Mouse (Mus musculus) cortical plate, adult 2 months (tissue): ENCODE measurements around the gene Bhlha15. TPM values are rescaled to one million over a fixed set of nuclear protein-coding genes. Genes with fewer than 3 reads are reported as not detected.

Experiments
- H3K27ac ChIP-seq: fragments of 200-500 bp; 2 replicates; pipeline ENCODE4 v1.5.1; 2012; ENCODE audit warnings: low read length, control low read depth, inconsistent platforms; ENCODE audit not compliant: insufficient read depth
- H3K4me1 ChIP-seq: fragments of 200-500 bp; 2 replicates; pipeline ENCODE4 v1.6.1; 2011; ENCODE audit warnings: low read length; ENCODE audit not compliant: control insufficient read depth, insufficient read depth
- H3K4me3 ChIP-seq: fragments of 200-500 bp; 2 replicates; pipeline ENCODE4 v1.5.1; 2011; ENCODE audit warnings: mild to moderate bottlenecking, low read length, control low read depth; ENCODE audit not compliant: insufficient read depth
- CTCF ChIP-seq: fragments of 200-500 bp; IDR thresholded peaks from 2 replicates; pipeline ENCODE4 v1.5.1; 2011; ENCODE audit warnings: mild to moderate bottlenecking, control low read depth, low read length; ENCODE audit not compliant: insufficient read depth; ENCODE audit errors: extremely low read depth
- POLR2A ChIP-seq: fragments of 200-500 bp; IDR thresholded peaks from 2 replicates; pipeline ENCODE4 v1.6.1; 2011; ENCODE audit warnings: mild to moderate bottlenecking, low read length, control low read depth; ENCODE audit not compliant: insufficient read depth; ENCODE audit errors: extremely low read depth
- polyA plus RNA-seq: library from polyadenylated mRNA; depleted of rRNA; stranded (reverse); fragments of >200 nt; gene quantifications from 2 replicates; pipeline ENCODE4 v1.2.3, GENCODE M21; 2012

The Bhlha15 gene
- polyA plus RNA-seq, 1 experiment, result 0.08 TPM

DNA sequence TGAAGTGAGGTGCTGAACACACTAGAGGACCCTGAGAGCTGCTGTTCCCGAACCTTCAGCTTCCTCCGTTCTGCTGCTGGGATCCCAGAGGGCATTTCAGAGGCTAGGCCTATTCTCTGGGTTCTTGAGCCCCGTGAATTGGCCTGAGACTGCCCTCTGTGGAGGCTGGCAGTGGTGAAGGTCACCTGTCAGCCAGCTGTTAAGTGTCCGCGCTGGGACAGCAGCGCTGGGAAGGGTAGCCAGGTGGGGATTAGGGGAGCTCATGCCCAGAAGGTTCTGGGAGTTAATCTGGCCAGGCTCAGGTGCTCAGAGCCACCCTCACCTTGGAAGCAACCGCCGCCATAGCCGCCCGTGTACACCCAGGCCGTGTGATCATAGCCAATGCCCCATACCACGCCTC lies 14.2 kb downstream of the Bhlha15 start:
- no peaks in the 10 kb centered on the region for H3K4me1 ChIP-seq
- TF ChIP-seq CTCF (no peak), POLR2A (no peak)
- H3K4me3 ChIP-seq, result no peak overlapping the region
- H3K27ac ChIP-seq, result no peak overlapping the region

DNA sequence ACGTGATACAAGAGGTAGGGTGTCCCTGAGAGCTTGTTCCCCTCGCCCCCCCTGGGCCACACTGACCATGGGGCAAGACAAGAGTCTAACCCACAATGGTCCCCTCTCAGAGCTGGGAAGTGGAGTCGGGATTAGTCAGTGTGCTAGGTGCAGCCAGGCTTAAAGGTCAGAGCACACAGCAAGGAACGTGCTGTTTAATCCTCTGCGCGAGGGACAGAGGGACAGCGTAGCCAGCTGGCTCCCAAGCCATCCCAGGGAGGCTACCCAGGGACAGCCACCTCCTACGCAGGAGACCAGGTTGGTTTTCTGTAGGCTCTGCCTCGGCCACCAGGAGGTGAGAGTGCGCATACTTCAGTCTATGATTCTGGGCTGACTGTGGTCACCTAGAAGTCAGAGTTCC lies 14.8 kb downstream of the Bhlha15 start:
- Histone ChIP-seq H3K4me3 (no peak overlapping the region), H3K27ac (no peak overlapping the region), H3K4me1 (no peaks in the 10 kb centered on the region)
- TF ChIP-seq POLR2A (no peak), CTCF (no peak)

DNA sequence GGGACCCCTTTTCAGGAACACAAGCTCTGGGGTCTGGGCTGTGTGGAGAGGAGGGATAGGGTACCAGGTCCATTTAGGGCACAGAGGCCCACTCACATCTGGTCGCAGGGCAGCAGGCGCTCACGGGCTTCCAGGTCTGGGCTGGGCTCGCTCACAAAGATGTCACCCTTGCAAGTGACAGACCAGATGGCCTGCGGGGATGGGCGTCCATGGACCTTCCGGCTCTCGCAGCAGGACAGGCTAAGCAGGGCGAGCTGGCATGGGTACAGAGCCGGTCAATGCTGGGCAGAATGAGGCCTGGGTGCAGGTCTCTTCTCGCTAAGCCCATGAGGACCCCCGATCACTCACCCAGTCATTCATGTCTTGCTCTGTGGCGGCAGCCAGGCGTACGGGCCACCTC lies 16.0 kb downstream of the Bhlha15 start:
- no peaks in the 10 kb centered on the region for H3K4me1 ChIP-seq
- no peak overlapping the region for H3K4me3 ChIP-seq
- no peak for TF ChIP-seq CTCF
- TF ChIP-seq POLR2A, result no peak
- no peak overlapping the region for H3K27ac ChIP-seq

DNA sequence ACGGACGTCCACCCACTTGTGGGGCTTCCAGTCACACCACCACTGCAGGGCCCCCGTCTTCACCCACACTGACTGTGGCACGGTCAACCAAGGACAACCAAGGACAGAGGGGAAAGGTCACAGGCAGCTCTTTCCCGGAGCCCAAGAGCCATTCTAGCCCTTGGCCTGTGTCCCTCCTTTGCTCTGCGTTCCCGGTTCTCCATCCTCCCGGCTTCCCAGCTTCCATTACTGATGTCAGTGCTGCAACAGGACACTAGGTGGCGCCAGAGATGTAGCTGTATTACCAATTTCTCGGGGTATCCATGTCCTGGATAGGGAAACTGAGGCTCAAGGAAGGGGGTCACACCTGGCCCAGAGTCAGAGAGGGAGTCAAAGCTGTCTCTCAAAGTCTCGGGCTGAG lies 17.4 kb downstream of the Bhlha15 start:
- no peak for TF ChIP-seq POLR2A
- peak; percentile 86 for TF ChIP-seq CTCF
- H3K4me1 ChIP-seq, result no peaks in the 10 kb centered on the region
- no peak overlapping the region for H3K4me3 ChIP-seq
- no peak overlapping the region for H3K27ac ChIP-seq

DNA sequence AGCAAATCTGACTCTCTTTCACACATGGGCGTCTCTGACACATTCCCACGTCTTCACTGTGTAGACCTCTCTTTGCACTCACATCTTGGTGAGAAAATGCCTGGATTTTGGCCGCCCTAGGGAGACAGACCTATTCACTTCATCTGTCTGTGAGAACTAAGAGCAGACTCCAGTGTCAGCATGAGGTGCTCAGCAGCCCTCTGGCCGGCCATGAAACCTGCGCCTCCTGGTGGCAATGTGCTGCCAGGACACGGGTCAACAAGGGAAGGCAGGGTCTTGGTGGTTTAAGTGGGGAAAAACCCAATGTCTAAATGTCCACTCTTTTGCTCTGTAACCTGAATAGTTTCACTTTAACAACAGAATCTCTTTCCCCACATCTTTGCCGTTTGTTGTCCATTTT lies 24.4 kb downstream of the Bhlha15 start:
- no peak for TF ChIP-seq POLR2A
- peak; percentile 77 for TF ChIP-seq CTCF
- no peak overlapping the region for H3K4me3 ChIP-seq

DNA sequence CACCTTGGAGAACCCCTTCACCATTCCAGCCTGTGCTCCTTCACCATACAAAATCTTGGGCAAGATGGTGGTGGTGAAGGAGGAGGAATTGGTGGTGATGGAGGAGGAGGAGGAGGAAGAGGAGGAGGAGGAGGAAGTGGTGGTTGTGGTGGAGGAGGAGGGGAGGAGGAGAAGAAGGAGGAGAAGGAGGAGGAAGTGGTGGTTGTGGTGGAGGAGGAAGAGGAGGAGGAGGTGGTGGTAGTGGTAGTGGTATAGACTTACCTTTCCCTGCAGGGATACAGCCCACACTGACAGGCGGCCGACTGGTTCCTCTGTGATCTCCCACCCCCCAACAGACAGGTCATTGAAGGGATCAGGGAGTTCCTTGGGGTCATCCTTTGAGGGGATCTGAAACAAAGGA lies 25.9 kb downstream of the Bhlha15 start:
- Histone ChIP-seq H3K4me3 (no peak overlapping the region), H3K27ac (no peak overlapping the region), H3K4me1 (peaks cover 8% of the 10 kb centered on the region)
- TF ChIP-seq POLR2A, result no peak
- no peak for TF ChIP-seq CTCF

More for the DNA sequence above, 24.4 kb downstream of the Bhlha15 start:
- Histone ChIP-seq H3K4me1 (peaks cover 4% of the 10 kb centered on the region), H3K27ac (no peak overlapping the region)

DNA sequence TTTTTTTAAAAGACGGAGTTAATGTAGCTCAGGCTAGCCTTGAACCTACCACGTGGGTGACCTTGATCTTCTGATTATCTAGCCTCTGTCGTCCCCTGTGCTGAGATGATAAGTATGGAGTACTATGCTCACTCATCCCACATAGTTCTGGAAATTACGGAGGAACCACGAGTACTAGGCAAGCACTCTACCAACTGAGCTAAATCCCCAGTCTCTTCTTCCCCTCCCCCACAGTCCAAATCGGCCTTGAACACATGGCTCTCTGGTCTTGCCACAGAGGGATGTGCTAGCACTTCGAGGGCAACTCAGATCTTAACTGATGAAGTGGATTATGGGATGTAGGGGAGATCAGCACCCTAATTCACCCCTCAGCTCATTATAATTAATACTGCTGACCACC lies 28.0 kb downstream of the Bhlha15 start:
- H3K4me1 ChIP-seq, result peaks cover 12% of the 10 kb centered on the region
- H3K4me3 ChIP-seq, result no peak overlapping the region
- no peak overlapping the region for H3K27ac ChIP-seq
- no peak for TF ChIP-seq CTCF
- TF ChIP-seq POLR2A, result no peak

DNA sequence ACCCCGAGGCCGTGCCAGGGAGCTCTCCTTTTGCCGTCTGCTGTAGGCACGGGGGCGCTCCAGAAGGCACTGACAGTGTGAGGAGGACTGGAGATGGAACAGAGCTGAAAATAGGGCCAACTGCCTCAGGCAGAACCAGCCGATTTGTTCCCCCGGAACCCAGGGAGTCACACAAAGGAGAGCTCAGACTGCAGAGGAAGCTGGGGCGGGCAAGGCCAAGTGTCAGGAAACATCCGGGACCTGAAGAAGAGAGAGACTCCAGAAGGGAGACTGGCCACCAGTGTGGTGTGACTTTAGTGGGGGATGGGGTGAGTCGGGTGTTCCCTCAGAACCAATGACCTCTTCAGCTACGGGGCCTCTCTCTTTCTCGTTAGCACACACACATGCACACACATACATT lies 29.2 kb downstream of the Bhlha15 start:
- Histone ChIP-seq H3K4me3 (no peak overlapping the region), H3K27ac (no peak overlapping the region), H3K4me1 (peaks cover 12% of the 10 kb centered on the region)
- no peak for TF ChIP-seq CTCF
- TF ChIP-seq POLR2A, result no peak

DNA sequence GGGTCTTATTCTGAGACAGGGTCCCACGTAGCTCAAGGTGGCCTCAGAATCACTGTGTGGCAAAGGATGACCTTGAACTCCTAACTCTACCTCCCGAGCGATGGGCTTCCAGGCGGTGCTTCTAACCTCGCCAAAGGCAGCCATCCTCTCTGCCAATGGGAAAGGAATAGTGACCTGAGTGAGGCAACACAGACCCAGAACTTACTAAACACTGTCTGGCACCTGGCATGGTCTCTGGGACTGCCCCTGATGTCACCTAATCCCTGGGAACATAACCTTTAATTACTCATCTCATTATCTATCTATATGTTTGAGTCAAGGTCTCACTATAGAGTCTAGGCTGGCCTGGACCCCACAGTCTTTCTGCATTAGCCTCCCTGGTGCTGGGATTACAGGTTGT lies 29.9 kb downstream of the Bhlha15 start:
- Histone ChIP-seq H3K4me1 (peaks cover 16% of the 10 kb centered on the region), H3K4me3 (no peak overlapping the region), H3K27ac (no peak overlapping the region)
- TF ChIP-seq POLR2A (no peak), CTCF (no peak)

DNA sequence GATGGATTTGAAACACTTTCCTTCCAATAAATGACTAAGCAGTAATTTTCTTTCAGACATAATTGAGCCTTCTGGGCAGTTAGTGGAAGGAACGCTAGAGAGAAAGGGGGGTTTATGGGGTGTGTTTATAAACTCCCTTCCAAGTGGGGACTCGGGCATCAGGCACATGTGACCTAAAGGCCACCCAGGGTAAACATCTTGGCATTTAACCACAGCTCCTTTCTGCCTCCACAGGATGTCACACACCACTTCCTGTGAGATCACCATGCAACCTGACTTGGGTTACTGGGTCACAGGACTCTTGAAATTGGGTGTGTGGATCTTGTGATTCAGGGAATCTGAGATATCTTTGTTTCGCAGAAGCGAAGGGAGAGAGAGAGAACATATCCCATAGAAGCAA lies 31.2 kb downstream of the Bhlha15 start:
- Histone ChIP-seq H3K4me1 (peaks cover 17% of the 10 kb centered on the region), H3K27ac (no peak overlapping the region), H3K4me3 (no peak overlapping the region)
- no peak for TF ChIP-seq POLR2A
- no peak for TF ChIP-seq CTCF
